Mouse (Mus musculus): ENCODE measurements around the gene H2-M10.6. TPM values are rescaled to one million over a fixed set of nuclear protein-coding genes. Genes with fewer than 3 reads are reported as not detected.
"Not testable (repeated sequence)": the region's sequence is repeated elsewhere in the genome, so short reads cannot be mapped to it uniquely, and the experiment has no call there.

Gene H2-M10.6
- total and polyA plus RNA-seq, 3 experiments, result not detected

GRCm38 (mm10) chr17:36799493-36799892 is 12.5 kb upstream of the H2-M10.6 start:
- TF ChIP-seq ZMIZ1 (IDR thresholded peaks at IDR 0.05; ENCODE audit: low read depth, low read length), result no peak
- TF ChIP-seq MAFK (IDR thresholded peaks at IDR 0.05; ENCODE audit: borderline replicate concordance, low read depth, low read length), result no peak
- no peak for TF ChIP-seq POLR2A (IDR thresholded peaks at IDR 0.05; ENCODE audit: control insufficient read depth in 1 of 2, insufficient read depth in 1 of 2, low read depth in 1 of 2, low read length in 2 of 2, poor library complexity in 1 of 2)
- no peak for TF ChIP-seq CHD2 (IDR thresholded peaks at IDR 0.05; ENCODE audit: low read length)
- no peak for TF ChIP-seq POLR2AphosphoS2 (IDR thresholded peaks at IDR 0.05; ENCODE audit: low read length)
- TF ChIP-seq ZKSCAN1 (IDR thresholded peaks at IDR 0.05; ENCODE audit: low read depth, low read length), result no peak
- no peak for TF ChIP-seq SIN3A (IDR thresholded peaks at IDR 0.05; ENCODE audit: low read length)
- TF ChIP-seq TCF12 (IDR thresholded peaks at IDR 0.05; ENCODE audit: low read depth, low read length), result no peak
- TF ChIP-seq HCFC1 (IDR thresholded peaks at IDR 0.05; ENCODE audit: low read depth, low read length), result no peak
- TF ChIP-seq BHLHE40 (IDR thresholded peaks at IDR 0.05; ENCODE audit: borderline replicate concordance, low read depth, low read length), result no peak
- Histone ChIP-seq H3K27me3 (ENCODE audit: control insufficient read depth in 1 of 2, insufficient read depth in 2 of 2, low read length in 2 of 2) (peaks cover 4 to 10% of the 10 kb centered on the region in 2 experiments), H3K9me3 (replicated peaks; ENCODE audit: insufficient read depth, low read length) (no peaks in the 10 kb centered on the region), H3K4me1 (ENCODE audit: control insufficient read depth in 1 of 2, insufficient read depth in 2 of 2, low read length in 2 of 2) (no peaks in the 10 kb centered on the region), H3K79me2 (ENCODE audit: control insufficient read depth, insufficient read depth, low read length, poor library complexity) (no peaks in the 10 kb centered on the region), H3K4me3 (ENCODE audit: control insufficient read depth in 1 of 2, insufficient read depth in 1 of 2, low read depth in 2 of 2, low read length in 2 of 2) (no peak overlapping the region), H3K36me3 (ENCODE audit: control insufficient read depth in 1 of 2, insufficient read depth in 2 of 2, low read length in 2 of 2) (no peaks in the 10 kb centered on the region), H3K9ac (ENCODE audit: control insufficient read depth, low read depth, low read length, poor library complexity, severe bottlenecking) (no peak overlapping the region), H3K27ac (ENCODE audit: control insufficient read depth, low read depth, low read length) (no peak overlapping the region)
- DNase-seq (ENCODE audit: low read depth, low spot score), result no peak

- not testable (repeated sequence) for H3K36me3 ChIP-seq (ENCODE audit: control insufficient read depth in 1 of 2, insufficient read depth in 2 of 2, low read length in 2 of 2); H3K9ac ChIP-seq (ENCODE audit: control insufficient read depth, low read depth, low read length, poor library complexity, severe bottlenecking); H3K27ac ChIP-seq (ENCODE audit: control insufficient read depth, low read depth, low read length); H3K9me3 ChIP-seq (replicated peaks; ENCODE audit: insufficient read depth, low read length); DNase-seq (ENCODE audit: low read depth, low spot score); H3K4me3 ChIP-seq (ENCODE audit: control insufficient read depth in 1 of 2, insufficient read depth in 1 of 2, low read depth in 2 of 2, low read length in 2 of 2); H3K4me1 ChIP-seq (ENCODE audit: control insufficient read depth in 1 of 2, insufficient read depth in 2 of 2, low read length in 2 of 2); H3K79me2 ChIP-seq (ENCODE audit: control insufficient read depth, insufficient read depth, low read length, poor library complexity)
- peaks cover 8 to 12% of the 10 kb centered on the region in 2 experiments for H3K27me3 ChIP-seq (ENCODE audit: control insufficient read depth in 1 of 2, insufficient read depth in 2 of 2, low read length in 2 of 2)
These were observed 12.0 kb upstream of the H2-M10.6 start for GRCm38 (mm10) chr17:36799921-36800462.

- TF ChIP-seq SMC3 (IDR thresholded peaks at IDR 0.05; ENCODE audit: low read depth, low read length), result peak; percentile 51
- TF ChIP-seq HCFC1 (IDR thresholded peaks at IDR 0.05; ENCODE audit: low read depth, low read length), result no peak
- TF ChIP-seq CHD1 (IDR thresholded peaks at IDR 0.05; ENCODE audit: low read depth, low read length), result no peak
- no peak for TF ChIP-seq RCOR1 (IDR thresholded peaks at IDR 0.05; ENCODE audit: low read depth, low read length)
- TF ChIP-seq RAD21 (IDR thresholded peaks at IDR 0.05; ENCODE audit: low read depth, low read length), result peak; percentile 61
- no peak for TF ChIP-seq MYB (IDR thresholded peaks at IDR 0.05; ENCODE audit: low read depth, low read length)
- TF ChIP-seq MYC (IDR thresholded peaks at IDR 0.05; ENCODE audit: low read depth, low read length), result 0 out of 2 replicates have a peak, but pooled peaks have one; percentile 36
- peak; percentile 56 to 84 (median 76) for TF ChIP-seq CTCF (IDR thresholded peaks at IDR 0.05 in 2 of 3, conservative IDR thresholded peaks at IDR 0.05 in 1 of 3; ENCODE audit: control insufficient read depth in 1 of 3, insufficient read depth in 1 of 3, low read depth in 2 of 3, low read length in 3 of 3, poor library complexity in 1 of 3, severe bottlenecking in 1 of 3)
- no peak for TF ChIP-seq ZKSCAN1 (IDR thresholded peaks at IDR 0.05; ENCODE audit: low read depth, low read length)
- peak; percentile 24; the same call in 1 of the 2 replicates for TF ChIP-seq ZC3H11A (IDR thresholded peaks at IDR 0.05; ENCODE audit: low read depth, low read length)
- Histone ChIP-seq H3K36me3 (ENCODE audit: control insufficient read depth in 1 of 2, insufficient read depth in 2 of 2, low read length in 2 of 2) (no peaks in the 10 kb centered on the region), H3K4me1 (ENCODE audit: control insufficient read depth in 1 of 2, insufficient read depth in 2 of 2, low read length in 2 of 2) (no peaks in the 10 kb centered on the region; a peak in 1 of 4 replicates), H3K27ac (ENCODE audit: control insufficient read depth, low read depth, low read length) (no peak overlapping the region), H3K9me3 (replicated peaks; ENCODE audit: insufficient read depth, low read length) (no peaks in the 10 kb centered on the region), H3K27me3 (ENCODE audit: control insufficient read depth in 1 of 2, insufficient read depth in 2 of 2, low read length in 2 of 2) (0 out of 4 replicates have a peak, but pooled peaks cover 0 to 1% of the 10 kb centered on the region in 2 experiments), H3K4me3 (ENCODE audit: control insufficient read depth in 1 of 2, insufficient read depth in 1 of 2, low read depth in 2 of 2, low read length in 2 of 2) (no peak overlapping the region), H3K9ac (ENCODE audit: control insufficient read depth, low read depth, low read length, poor library complexity, severe bottlenecking) (no peak overlapping the region), H3K79me2 (ENCODE audit: control insufficient read depth, insufficient read depth, low read length, poor library complexity) (no peaks in the 10 kb centered on the region)
- DNase-seq (ENCODE audit: low read depth, low spot score), result peak; percentile 67
These were observed 12.0 kb downstream of the H2-M10.6 start for GRCm38 (mm10) chr17:36824005-36824404.

Data from MEL (cell line).